Mouse (Mus musculus): ENCODE measurements around the gene Rere. TPM values are rescaled to one million over a fixed set of nuclear protein-coding genes. Genes with fewer than 3 reads are reported as not detected.

The Rere gene
- polyA plus RNA-seq, 1 experiment: 3.5 TPM

DNA sequence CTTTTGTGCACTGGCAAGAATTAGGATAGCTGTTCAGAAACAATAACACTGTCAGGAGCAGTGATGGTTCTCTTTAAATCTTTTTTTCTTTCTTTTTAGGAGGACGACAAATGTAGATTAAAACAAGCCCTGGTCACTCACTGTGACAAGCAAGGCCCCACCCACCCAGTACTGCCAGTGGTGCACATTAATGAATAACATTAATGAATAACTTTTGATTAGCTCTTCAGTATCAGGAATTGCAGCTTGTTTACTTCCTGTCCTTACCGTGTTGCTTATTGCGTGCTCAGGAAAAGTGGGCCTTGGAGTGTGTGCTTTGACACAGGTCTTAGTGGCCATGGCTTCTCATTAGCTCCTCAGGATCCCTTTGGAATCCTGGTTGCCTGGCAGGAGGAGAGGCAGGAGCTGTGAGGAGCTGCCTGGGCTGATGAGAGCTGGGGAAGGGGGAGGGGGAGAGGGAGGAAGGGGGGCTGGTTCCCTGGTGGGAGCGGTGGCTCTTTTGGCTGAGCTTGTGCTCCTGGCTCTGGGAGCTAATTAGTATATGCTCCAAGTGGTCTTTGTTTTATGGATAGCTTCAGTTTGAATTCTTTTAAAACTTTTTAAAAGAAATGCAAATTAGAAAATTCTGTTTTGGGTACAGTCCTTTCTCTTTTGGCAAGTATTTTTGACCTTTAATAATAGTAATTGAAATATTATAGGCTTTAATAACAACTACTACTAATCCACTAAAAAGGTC lies 65.4 kb downstream of the Rere start:
- no peaks in the 10 kb centered on the region for H3K9me3 ChIP-seq (ENCODE audit: control insufficient read depth, low read length)
- no peak overlapping the region for H3K4me3 ChIP-seq (replicated peaks)
- H3K4me1 ChIP-seq (ENCODE audit: control insufficient read depth): peaks cover 4% of the 10 kb centered on the region
- H3K36me3 ChIP-seq (ENCODE audit: control insufficient read depth): no peaks in the 10 kb centered on the region
- no peak for TF ChIP-seq GATA1 (IDR thresholded peaks at IDR 0.05; ENCODE audit: low read length)
- TF ChIP-seq TAL1 (IDR thresholded peaks at IDR 0.05; ENCODE audit: low read length): no peak
- H3K27me3 ChIP-seq (ENCODE audit: control insufficient read depth): no peaks in the 10 kb centered on the region

DNA sequence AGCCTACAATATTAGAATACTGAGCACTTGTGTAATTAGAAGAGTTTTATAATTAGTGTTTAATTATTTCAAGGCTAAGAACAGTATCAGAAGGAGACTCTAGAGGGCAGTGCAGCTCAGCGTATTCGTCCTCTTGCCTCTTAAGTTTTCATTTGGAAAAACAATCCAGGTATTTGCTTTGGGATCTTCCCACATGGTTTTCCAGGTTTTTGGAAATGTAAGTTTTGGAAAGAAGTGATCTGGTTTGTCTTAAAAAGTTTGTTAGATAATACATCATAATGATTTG lies 65.9 kb downstream of the Rere start:
- TF ChIP-seq TAL1 (IDR thresholded peaks at IDR 0.05; ENCODE audit: low read length) (no peak), GATA1 (IDR thresholded peaks at IDR 0.05; ENCODE audit: low read length) (no peak)
- Histone ChIP-seq H3K4me1 (ENCODE audit: control insufficient read depth) (peaks cover 4% of the 10 kb centered on the region), H3K27me3 (ENCODE audit: control insufficient read depth) (no peaks in the 10 kb centered on the region), H3K4me3 (replicated peaks) (no peak overlapping the region), H3K36me3 (ENCODE audit: control insufficient read depth) (no peaks in the 10 kb centered on the region), H3K9me3 (ENCODE audit: control insufficient read depth, low read length) (no peaks in the 10 kb centered on the region)

DNA sequence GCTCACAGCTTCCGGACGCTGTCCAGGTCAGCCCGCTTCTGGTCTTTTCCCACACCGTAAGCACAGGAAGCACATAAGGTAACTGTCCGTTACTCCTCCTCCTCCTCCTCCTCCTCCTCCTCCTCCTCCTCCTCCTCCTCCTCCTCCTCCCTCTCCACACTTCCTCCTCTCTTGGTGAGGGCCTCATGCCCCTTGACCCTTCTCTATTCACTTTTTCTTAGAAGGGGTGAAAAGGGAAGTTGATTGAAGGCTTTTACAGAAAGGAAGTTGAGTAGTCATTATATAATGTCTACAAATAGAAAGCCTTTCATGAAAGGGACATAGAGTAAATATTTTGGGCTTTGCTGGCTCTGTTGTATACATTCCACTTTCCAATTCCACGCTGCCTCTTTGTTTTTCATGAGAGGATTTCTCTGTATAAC lies 68.2 kb downstream of the Rere start:
- no peak for TF ChIP-seq TAL1 (IDR thresholded peaks at IDR 0.05; ENCODE audit: low read length)
- no peak for TF ChIP-seq GATA1 (IDR thresholded peaks at IDR 0.05; ENCODE audit: low read length)
- Histone ChIP-seq H3K9me3 (ENCODE audit: control insufficient read depth, low read length) (no peaks in the 10 kb centered on the region), H3K4me3 (replicated peaks) (no peak overlapping the region), H3K27me3 (ENCODE audit: control insufficient read depth) (no peaks in the 10 kb centered on the region), H3K36me3 (ENCODE audit: control insufficient read depth) (no peaks in the 10 kb centered on the region), H3K4me1 (ENCODE audit: control insufficient read depth) (peaks cover 4% of the 10 kb centered on the region)

- no peak for TF ChIP-seq TAL1 (IDR thresholded peaks at IDR 0.05; ENCODE audit: low read length)
- TF ChIP-seq GATA1 (IDR thresholded peaks at IDR 0.05; ENCODE audit: low read length): no peak
- Histone ChIP-seq H3K9me3 (ENCODE audit: control insufficient read depth, low read length) (no peaks in the 10 kb centered on the region), H3K36me3 (ENCODE audit: control insufficient read depth) (no peaks in the 10 kb centered on the region), H3K4me1 (ENCODE audit: control insufficient read depth) (peaks cover 7% of the 10 kb centered on the region), H3K27me3 (ENCODE audit: control insufficient read depth) (no peaks in the 10 kb centered on the region), H3K4me3 (replicated peaks) (no peak overlapping the region)
Observed at GRCm38 (mm10) chr4:150351419-150352075, 70.1 kb downstream of the Rere start.

DNA sequence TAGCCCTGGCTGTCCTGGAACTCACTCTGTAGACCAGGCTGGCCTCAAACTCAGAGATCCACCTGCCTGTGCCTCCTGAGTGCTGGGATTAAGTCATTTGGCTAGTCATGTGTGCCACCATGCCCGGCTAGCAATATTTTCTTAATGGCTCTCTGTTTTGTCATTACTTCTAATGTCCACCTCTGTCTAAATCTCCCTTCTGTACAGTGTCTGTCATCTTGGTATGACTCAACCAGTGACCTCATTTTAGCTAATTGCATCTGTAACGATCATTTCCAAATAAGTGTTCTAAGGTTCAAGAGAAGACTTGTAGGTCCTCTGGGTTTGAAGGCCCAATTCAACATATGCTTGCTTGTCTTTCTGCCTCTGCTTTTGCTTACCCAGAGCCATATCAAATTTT lies 71.3 kb downstream of the Rere start:
- H3K4me3 ChIP-seq (replicated peaks): no peak overlapping the region
- TF ChIP-seq TAL1 (IDR thresholded peaks at IDR 0.05; ENCODE audit: low read length) (no peak), GATA1 (IDR thresholded peaks at IDR 0.05; ENCODE audit: low read length) (no peak)
- H3K36me3 ChIP-seq (ENCODE audit: control insufficient read depth): no peaks in the 10 kb centered on the region
- H3K4me1 ChIP-seq (ENCODE audit: control insufficient read depth): peaks cover 5% of the 10 kb centered on the region
- H3K27me3 ChIP-seq (ENCODE audit: control insufficient read depth): no peaks in the 10 kb centered on the region
- H3K9me3 ChIP-seq (ENCODE audit: control insufficient read depth, low read length): no peaks in the 10 kb centered on the region

- H3K4me1 ChIP-seq (ENCODE audit: control insufficient read depth): peaks cover 5% of the 10 kb centered on the region
- no peaks in the 10 kb centered on the region for H3K27me3 ChIP-seq (ENCODE audit: control insufficient read depth)
- H3K4me3 ChIP-seq (replicated peaks): no peak overlapping the region
- H3K9me3 ChIP-seq (ENCODE audit: control insufficient read depth, low read length): no peaks in the 10 kb centered on the region
- no peaks in the 10 kb centered on the region for H3K36me3 ChIP-seq (ENCODE audit: control insufficient read depth)
- TF ChIP-seq TAL1 (IDR thresholded peaks at IDR 0.05; ENCODE audit: low read length) (no peak), GATA1 (IDR thresholded peaks at IDR 0.05; ENCODE audit: low read length) (no peak)
Observed at GRCm38 (mm10) chr4:150353376-150353900, 72.0 kb downstream of the Rere start.

DNA sequence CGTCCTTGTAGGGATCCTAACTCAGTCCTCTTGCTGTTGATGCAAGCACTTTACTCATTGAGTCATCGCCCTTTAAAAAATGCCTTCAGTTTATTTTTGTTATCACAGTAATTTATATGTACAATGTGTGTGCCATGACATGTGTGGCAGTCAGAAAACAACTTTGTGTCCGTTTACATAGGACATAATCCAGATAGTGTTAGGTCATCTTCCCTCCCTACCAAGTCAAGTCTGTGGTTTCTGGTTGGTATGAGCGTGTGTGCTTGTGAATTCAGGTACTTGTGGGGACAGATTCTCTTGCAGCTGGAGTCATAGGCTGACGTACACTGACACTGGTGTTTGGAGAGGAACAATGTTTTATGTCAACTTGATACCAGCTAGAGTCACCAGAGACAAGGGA lies 74.4 kb downstream of the Rere start:
- peaks cover 2% of the 10 kb centered on the region; the same call in 1 of the 2 replicates for H3K4me1 ChIP-seq (ENCODE audit: control insufficient read depth)
- no peaks in the 10 kb centered on the region for H3K9me3 ChIP-seq (ENCODE audit: control insufficient read depth, low read length)
- H3K27me3 ChIP-seq (ENCODE audit: control insufficient read depth): no peaks in the 10 kb centered on the region
- no peak overlapping the region for H3K4me3 ChIP-seq (replicated peaks)
- no peaks in the 10 kb centered on the region for H3K36me3 ChIP-seq (ENCODE audit: control insufficient read depth)
- TF ChIP-seq GATA1 (IDR thresholded peaks at IDR 0.05; ENCODE audit: low read length) (no peak), TAL1 (IDR thresholded peaks at IDR 0.05; ENCODE audit: low read length) (no peak)

- H3K27me3 ChIP-seq (ENCODE audit: control insufficient read depth): no peaks in the 10 kb centered on the region
- H3K4me3 ChIP-seq (replicated peaks): no peak overlapping the region
- no peaks in the 10 kb centered on the region for H3K36me3 ChIP-seq (ENCODE audit: control insufficient read depth)
- H3K9me3 ChIP-seq (ENCODE audit: control insufficient read depth, low read length): no peaks in the 10 kb centered on the region
- no peak for TF ChIP-seq TAL1 (IDR thresholded peaks at IDR 0.05; ENCODE audit: low read length)
- no peak for TF ChIP-seq GATA1 (IDR thresholded peaks at IDR 0.05; ENCODE audit: low read length)
- H3K4me1 ChIP-seq (ENCODE audit: control insufficient read depth): peaks cover 14% of the 10 kb centered on the region
Observed at GRCm38 (mm10) chr4:150361986-150362691, 80.7 kb downstream of the Rere start.

DNA sequence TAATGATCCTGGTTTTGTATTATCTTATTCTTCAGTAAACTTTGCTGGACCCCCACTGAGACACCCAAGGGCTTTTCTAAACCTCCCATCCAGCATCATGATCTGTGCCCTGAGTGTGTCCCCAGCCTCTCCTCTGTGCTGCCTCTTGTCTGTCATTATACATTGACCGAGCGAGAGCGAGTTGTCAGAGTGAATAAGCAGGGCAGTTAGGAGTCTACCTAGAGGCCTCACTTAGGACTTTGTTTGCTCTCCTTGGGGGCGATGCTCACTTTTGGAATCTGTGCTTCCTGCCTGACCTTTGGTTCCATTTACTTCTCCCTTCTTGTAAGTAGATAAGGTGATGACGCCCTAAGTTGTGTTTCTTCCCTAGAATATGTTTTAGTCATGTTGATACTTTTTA lies 81.4 kb downstream of the Rere start:
- Histone ChIP-seq H3K9me3 (ENCODE audit: control insufficient read depth, low read length) (no peaks in the 10 kb centered on the region), H3K4me1 (ENCODE audit: control insufficient read depth) (peaks cover 14% of the 10 kb centered on the region), H3K36me3 (ENCODE audit: control insufficient read depth) (no peaks in the 10 kb centered on the region), H3K27me3 (ENCODE audit: control insufficient read depth) (no peaks in the 10 kb centered on the region), H3K4me3 (replicated peaks) (no peak overlapping the region)
- TF ChIP-seq TAL1 (IDR thresholded peaks at IDR 0.05; ENCODE audit: low read length) (no peak), GATA1 (IDR thresholded peaks at IDR 0.05; ENCODE audit: low read length) (no peak)

Measured in erythroblast, embryonic 14.5 days (primary cell).